Mouse (Mus musculus) forelimb bud, embryonic 11.5 days (tissue): Measurements from ENCODE around the gene Icam1.
"Not testable (repeated sequence)": the region's sequence is repeated elsewhere in the genome, so short reads cannot be mapped to it uniquely, and the experiment has no call there.

Source experiments
- DNase-seq: peaks from one replicate; pipeline ENCODE4 v3.0.0-alpha.2; 2012; ENCODE audit warnings: low read depth, low spot score

The Icam1 gene

GRCm38 (mm10) chr9:21022726-21023125 is 6.9 kb downstream of the Icam1 start:
- no peak for DNase-seq

- DNase-seq: no peak
Measured at GRCm38 (mm10) chr9:21025258-21025810, 9.5 kb downstream of the Icam1 start.

- no peak for DNase-seq
Measured at GRCm38 (mm10) chr9:21026849-21027248, 11.1 kb downstream of the Icam1 start.

- DNase-seq: no peak
Measured at GRCm38 (mm10) chr9:21027774-21028290, 12.0 kb downstream of the Icam1 start.

- DNase-seq: no peak
Measured at GRCm38 (mm10) chr9:21028560-21029110, 12.8 kb downstream of the Icam1 start.

GRCm38 (mm10) chr9:21029291-21030054 is 13.7 kb downstream of the Icam1 start, which contains the start of gene Icam4:
Icam4 (plus strand) TSS chr9:21029373.
- DNase-seq: peak; percentile 60

- no peak for DNase-seq
Measured at GRCm38 (mm10) chr9:21030055-21030600, 14.3 kb downstream of the Icam1 start.

GRCm38 (mm10) chr9:21030781-21031250 is 15.0 kb downstream of the Icam1 start:
- DNase-seq: peak; percentile 88

- peak; percentile 48 for DNase-seq
Measured at GRCm38 (mm10) chr9:21031251-21031895, 15.6 kb downstream of the Icam1 start.

- DNase-seq: no peak
Measured at GRCm38 (mm10) chr9:21031896-21032351, 16.1 kb downstream of the Icam1 start, which contains the start of gene Icam5. Icam5 (plus strand) TSS chr9:21032073.

GRCm38 (mm10) chr9:21032491-21032890 is 16.7 kb downstream of the Icam1 start:
- DNase-seq: no peak

- peak; percentile 76 for DNase-seq
Measured at GRCm38 (mm10) chr9:21033136-21033535, 17.4 kb downstream of the Icam1 start.

- DNase-seq: no peak
Measured at GRCm38 (mm10) chr9:21034481-21035085, 18.8 kb downstream of the Icam1 start.

- no peak for DNase-seq
Measured at GRCm38 (mm10) chr9:21035586-21035985, 19.8 kb downstream of the Icam1 start.

- DNase-seq: no peak
Measured at GRCm38 (mm10) chr9:21036161-21036560, 20.4 kb downstream of the Icam1 start.

- DNase-seq: no peak
Measured at GRCm38 (mm10) chr9:21036666-21037065, 20.9 kb downstream of the Icam1 start.

- DNase-seq: no peak
Measured at GRCm38 (mm10) chr9:21037481-21037891, 21.7 kb downstream of the Icam1 start.

- no peak for DNase-seq
Measured at GRCm38 (mm10) chr9:21039779-21040178, 24.0 kb downstream of the Icam1 start.

- no peak for DNase-seq
Measured at GRCm38 (mm10) chr9:21041308-21041707, 25.5 kb downstream of the Icam1 start.

- no peak for DNase-seq
Measured at GRCm38 (mm10) chr9:21043563-21043962, 27.8 kb downstream of the Icam1 start.

- DNase-seq: not testable (repeated sequence)
Measured at GRCm38 (mm10) chr9:21044785-21045184, 29.0 kb downstream of the Icam1 start.
